Mouse (Mus musculus) gastrocnemius, adult 8-10 months (tissue): ENCODE results near the gene Fam50a. TPM values are rescaled to one million over a fixed set of nuclear protein-coding genes. Genes with fewer than 3 reads are reported as not detected.
A peak's percentile ranks its signal among the peaks of the same experiment; 100 is the strongest.
"Not testable (repeated sequence)": the region's sequence is repeated elsewhere in the genome, so short reads cannot be mapped to it uniquely, and the experiment has no call there.

ENCODE experiments used
- DNase-seq, 2 experiments: peaks; one replicate each; pipeline ENCODE4 v3.0.0; 2022; ENCODE audit warnings: low spot score in 2 of 2
- microRNA-seq: library from miRNA; unstranded; fragments of <30 nt; microRNA quantifications from one replicate; pipeline ENCODE4 v1.2.0, GENCODE M21; 2022
- total RNA-seq, 4 experiments: library from RNA; stranded (reverse); gene quantifications; 2 replicates each; pipeline ENCODE4 v1.2.4; 2022

Gene Fam50a
- total RNA-seq, 4 experiments from 2014 or later, result 22.6 to 26.2 (median 24.4) TPM

DNA sequence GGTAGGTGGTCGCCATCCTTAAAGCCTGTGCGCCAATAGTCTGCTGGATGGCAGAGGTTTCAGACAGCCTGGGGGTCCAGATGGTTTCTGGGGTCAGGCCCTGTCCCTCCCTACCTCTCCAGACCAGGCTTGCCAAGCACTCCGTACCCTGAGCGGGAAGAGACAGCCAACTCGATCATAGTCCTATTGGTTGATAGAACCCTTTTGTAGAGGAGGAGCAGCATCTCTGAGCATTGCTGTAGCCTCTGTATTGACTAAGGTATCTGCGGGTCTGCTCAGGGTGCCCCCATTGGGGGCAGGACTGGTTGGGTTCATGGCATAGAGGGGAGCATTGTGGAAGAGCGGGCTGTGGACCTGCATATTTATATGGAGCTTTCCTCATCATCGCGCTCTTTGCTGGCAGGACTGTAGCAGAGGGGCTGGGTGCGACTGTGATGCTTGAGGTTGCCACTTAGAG lies 16.4 kb downstream of the Fam50a start:
- no peak for DNase-seq

DNA sequence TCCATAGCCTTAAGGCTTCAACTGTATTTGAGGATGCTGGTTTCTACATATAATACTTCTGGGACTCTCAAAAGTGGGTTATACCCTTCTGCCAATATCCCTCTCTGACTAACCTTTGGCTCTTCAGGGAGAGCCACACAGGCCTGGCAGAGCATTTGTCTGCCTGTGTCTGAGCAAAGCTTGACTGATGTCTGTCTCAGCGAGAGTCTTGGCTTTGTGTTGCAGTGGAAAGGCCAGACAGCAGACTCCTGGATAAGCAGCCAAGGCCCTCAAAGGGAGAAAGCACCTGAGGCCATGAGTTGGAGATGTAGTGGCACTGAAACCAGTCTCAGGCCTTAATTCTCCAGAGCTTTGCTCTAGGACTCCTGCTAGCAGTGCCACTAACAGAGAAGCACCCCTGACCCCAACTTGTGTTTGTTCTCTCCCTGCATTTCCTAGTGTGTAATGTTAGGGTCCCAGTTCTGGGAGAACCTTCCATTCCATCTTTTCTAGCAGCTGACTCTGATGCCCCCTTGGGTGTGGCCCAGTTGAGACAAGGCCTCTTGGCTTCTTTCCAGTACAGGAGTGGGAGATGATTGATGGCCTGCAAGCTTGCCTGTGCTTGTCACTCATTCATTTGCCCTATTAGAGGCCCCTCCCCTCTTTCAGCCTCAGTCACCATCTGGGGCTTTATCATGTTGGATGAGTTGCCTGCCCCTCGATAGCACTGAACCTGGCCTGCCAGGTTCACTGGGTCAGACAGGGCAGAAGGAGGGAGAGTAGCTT lies 17.5 kb downstream of the Fam50a start:
- no peak for DNase-seq

DNA sequence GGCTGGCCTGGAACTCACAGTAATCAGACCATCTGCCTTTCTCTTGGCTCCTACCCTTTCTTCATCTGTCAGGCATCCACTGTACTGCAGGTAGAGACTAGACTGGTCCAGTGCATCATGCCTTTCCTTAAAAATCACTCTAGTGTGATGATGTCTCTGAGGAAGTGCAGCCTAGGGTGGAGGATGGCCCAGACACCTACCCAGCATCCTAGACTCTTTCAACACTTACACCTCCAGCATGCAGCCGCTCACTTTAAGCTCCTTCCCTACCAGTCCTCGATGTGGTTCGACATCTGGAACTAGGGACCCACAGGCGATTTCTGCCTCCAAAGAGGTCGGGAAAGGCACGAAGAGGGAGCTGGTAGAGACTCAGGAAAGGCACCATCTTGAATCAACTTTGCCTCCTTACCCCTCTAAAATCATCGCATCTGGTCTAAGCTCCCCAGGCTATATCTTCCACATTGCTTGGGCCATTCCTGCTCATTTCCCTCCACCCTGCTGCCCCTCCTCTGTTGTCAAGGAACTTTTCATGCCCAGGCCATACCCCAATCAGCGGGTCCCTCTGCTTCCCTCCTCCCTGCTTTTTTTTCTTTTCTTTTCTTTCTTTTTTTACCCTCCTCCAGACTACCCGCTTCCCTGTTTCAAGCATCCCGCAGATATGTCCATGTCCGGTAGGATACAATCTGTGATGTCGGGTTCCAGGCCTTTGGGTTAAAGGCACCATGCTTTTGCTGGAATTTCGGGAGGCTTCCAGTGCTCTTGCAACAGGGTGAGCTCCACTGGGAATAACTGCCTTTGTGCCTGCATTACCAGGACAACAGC lies 40.0 kb downstream of the Fam50a start:
- no peak for DNase-seq

DNA sequence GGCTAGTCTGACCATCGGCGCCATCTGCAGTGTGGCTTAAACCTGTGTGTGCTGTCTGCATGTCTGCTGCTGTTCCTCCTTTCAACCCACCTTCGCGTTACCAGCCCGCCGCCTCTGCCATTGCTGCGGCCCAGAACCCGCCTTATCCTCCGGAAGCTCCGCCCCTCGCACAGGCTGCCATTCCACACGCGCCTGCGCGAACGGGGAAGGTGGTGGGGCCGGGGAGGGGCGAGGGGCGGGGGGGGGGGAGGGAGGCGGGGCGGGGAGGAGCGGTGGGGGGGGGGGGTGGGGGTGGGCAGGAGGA lies 40.6 kb downstream of the Fam50a start, which contains the start of gene Lage3:
Gene Lage3 (minus strand): TSS at position 152 of the 304 bp plus-strand sequence.
- DNase-seq, result peak; percentile 50 to 71

DNA sequence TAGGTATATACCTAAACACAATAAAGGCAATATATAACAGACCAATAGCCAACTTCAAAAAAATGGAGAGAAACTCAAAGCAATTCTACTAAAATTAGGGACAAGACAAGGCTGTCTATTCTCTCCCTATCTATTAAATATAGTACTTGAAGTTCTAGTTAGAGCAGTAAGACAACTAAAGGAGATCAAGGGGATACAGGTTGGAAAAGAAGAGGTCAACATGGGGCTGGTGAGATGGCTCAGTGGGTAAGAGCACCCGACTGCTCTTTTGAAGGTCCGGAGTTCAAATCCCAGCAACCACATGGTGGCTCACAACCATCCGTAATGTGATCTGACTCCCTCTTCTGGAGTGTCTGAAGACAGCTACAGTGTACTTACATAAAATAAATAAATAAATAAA lies 44.2 kb downstream of the Fam50a start:
- not testable (repeated sequence) for DNase-seq

DNA sequence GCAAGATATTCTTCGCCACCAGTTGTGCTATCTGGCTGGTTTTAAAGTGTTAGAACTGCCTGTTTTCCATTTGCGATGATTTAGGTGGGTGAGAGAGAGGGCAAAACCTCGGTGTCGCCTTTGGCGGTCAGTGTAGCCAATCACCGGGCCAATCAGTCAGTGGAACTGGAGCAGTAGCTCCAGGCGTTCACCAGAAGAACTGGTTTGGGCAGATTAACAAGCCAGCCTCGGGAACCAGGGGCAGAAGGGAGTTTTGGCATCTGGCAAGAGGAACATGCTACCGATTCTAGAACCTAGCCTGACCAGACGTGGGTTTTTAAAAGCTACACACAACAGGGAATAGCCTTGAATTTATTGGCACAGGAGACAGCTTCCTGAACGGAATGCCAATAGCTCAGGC lies 46.3 kb downstream of the Fam50a start:
- no peak for DNase-seq

DNA sequence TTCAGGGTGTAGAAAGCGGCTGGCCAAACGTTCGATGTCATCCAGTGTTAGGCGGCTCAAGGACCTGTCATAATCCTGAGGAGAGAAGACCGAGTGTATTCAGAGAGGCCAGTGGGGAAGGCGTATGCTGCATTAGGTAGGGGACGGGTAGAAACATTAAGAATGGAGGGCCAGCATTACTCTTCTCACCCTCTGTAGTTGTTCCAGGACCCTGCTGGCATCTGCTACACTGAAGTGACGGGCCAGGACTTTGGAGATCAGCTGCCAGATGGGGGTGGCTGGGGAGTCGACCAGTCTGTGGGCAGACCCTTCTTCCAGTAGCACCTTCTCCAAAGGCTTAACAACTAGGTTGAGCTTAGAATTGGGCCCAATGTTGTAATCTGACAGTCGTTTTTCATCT lies 54.7 kb downstream of the Fam50a start:
- no peak for DNase-seq

DNA sequence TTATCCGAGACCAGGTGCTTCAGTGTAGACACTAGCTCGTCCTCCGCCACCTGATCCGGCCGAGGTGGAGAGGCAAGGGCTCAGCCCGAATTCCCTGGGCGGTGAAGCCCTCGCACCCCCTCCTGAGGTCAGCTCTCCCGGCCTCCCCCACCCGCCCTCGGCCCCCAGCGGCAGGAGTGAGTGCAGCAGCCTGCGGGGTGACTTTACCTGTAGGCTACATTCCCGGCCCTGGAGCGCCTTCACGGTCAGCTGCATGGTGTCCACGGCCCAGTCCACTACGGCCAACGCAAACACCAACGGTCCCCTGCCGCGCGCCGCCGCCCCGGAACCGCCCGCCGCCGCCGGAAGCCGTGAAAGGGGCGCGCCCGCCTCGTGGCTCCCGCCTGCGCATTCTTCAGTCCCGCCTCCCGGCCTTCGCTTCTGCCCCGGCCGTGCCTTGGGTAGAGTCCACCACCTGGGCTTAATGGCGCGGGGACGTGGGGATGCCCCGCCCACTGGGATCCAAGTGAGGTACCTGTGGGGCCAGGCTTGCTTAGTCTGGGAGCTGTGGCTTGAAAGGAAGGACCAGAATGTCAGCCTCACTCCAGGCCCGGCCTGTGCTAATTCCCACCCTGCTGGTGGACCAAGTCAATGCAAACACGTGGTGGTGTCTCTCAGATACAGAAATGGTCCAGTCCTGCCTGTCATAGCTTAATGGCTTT lies 55.5 kb downstream of the Fam50a start:
- peak; percentile 53 to 55 for DNase-seq

Small RNA genes lying within 50 kb of the gene (microRNA-seq; reads per million reads assigned to microRNA genes)
- gene Mir7091 (not detected), gene Mir7092 (not detected)

Other genes starting within 250 kb of the Fam50a start
- 1 to 10 TPM in 1 of 4 experiments, under 1 TPM in 1, not detected in 2; 0.46 to 1.5 TPM for gene Opn1mw, start 185.6 kb upstream of the Fam50a start, total RNA-seq
- 10 to 100 TPM; 27.8 to 32.8 (median 29.0) TPM for gene Mecp2, start 177.7 kb upstream of the Fam50a start, total RNA-seq
- gene Tex28, start 145.2 kb upstream of the Fam50a start, total RNA-seq, result not detected
- gene Tktl1, start 135.8 kb upstream of the Fam50a start, total RNA-seq, result not detected
- gene Flna, start 63.2 kb upstream of the Fam50a start, total RNA-seq, result 10 to 100 TPM; 24.0 to 39.3 (median 32.3) TPM
- gene Emd, start 58.3 kb upstream of the Fam50a start, total RNA-seq, result 10 to 100 TPM; 23.0 to 29.5 (median 26.9) TPM
- gene Rpl10, start 42.2 kb upstream of the Fam50a start, total RNA-seq, result 100 to 1,000 TPM; 130 to 325 (median 183) TPM
- 10 to 100 TPM; 39.0 to 53.5 (median 48.1) TPM for gene Taz, start 31.1 kb upstream of the Fam50a start, total RNA-seq
- 100 to 1,000 TPM; 126 to 143 (median 137) TPM for gene Dnase1l1, start 30.7 kb upstream of the Fam50a start, total RNA-seq
- gene Atp6ap1, start 15.9 kb upstream of the Fam50a start, total RNA-seq, result 10 to 100 TPM; 86.9 to 87.5 (median 87.2) TPM
- gene Gdi1, start 8.0 kb upstream of the Fam50a start, total RNA-seq, result 10 to 100 TPM; 26.0 to 45.1 (median 33.4) TPM
- gene Plxna3, start 16.0 kb downstream of the Fam50a start, total RNA-seq, result under 1 TPM; 0.27 to 0.73 (median 0.58) TPM
- 10 to 100 TPM; 36.1 to 50.3 (median 43.0) TPM for gene Lage3, start 40.6 kb downstream of the Fam50a start, total RNA-seq
- gene Ubl4a, start 60.2 kb downstream of the Fam50a start, total RNA-seq, result 10 to 100 TPM; 56.6 to 63.1 (median 60.5) TPM
- 1 to 10 TPM; 1.9 to 2.7 (median 2.4) TPM for gene Slc10a3, start 60.3 kb downstream of the Fam50a start, total RNA-seq
- 10 to 100 TPM; 12.8 to 15.3 (median 14.2) TPM for gene Fam3a, start 80.2 kb downstream of the Fam50a start, total RNA-seq
- 10 to 100 TPM; 21.6 to 31.2 (median 25.5) TPM for gene Ikbkg, start 80.3 kb downstream of the Fam50a start, total RNA-seq
- 1 to 10 TPM; 2.0 to 4.2 (median 3.4) TPM for gene G6pdx, start 116.2 kb downstream of the Fam50a start, total RNA-seq
- gene Gm6880, start 168.4 kb downstream of the Fam50a start, total RNA-seq, result not detected